Mouse (Mus musculus) heart, embryonic 14.5 days (tissue): ENCODE measurements around the gene Adm2. TPM values are rescaled to one million over a fixed set of nuclear protein-coding genes. Genes with fewer than 3 reads are reported as not detected.
A peak's percentile ranks its signal among the peaks of the same experiment; 100 is the strongest.

ENCODE experiments used
- ATAC-seq: fragments of 200-750 bp; cut with Nextera tagmentation; 2 replicates; pipeline ENCODE4 v1.8.0; 2017; ENCODE audit warnings: low read depth, moderate TSS enrichment; ENCODE audit not compliant: insufficient number of reproducible peaks, insufficient read depth, low FRiP score
- H3K27ac ChIP-seq, 2 experiments: fragments of 200-500 bp in 1 of 2; fragments of 300-500 bp in 1 of 2; sonication (generic) in 1 of 2; replicated peaks in 1 of 2; 2 replicates each; pipeline ENCODE4 v1.5.1; 2012 to 2014; ENCODE audit warnings: low read depth in 2 of 2, low read length in 2 of 2, control low read depth in 1 of 2, mild to moderate bottlenecking in 1 of 2, mixed read lengths in 1 of 2; ENCODE audit not compliant: control insufficient read depth in 1 of 2, insufficient read depth in 1 of 2
- H3K27me3 ChIP-seq: fragments of 300-500 bp; sonication (generic); 2 replicates; pipeline ENCODE4 v1.6.1; 2014; ENCODE audit warnings: mild to moderate bottlenecking, low read length, control low read depth; ENCODE audit not compliant: control insufficient read depth, insufficient read depth
- H3K36me3 ChIP-seq: fragments of 300-500 bp; sonication (generic); 2 replicates; pipeline ENCODE4 v1.6.1; 2014; ENCODE audit warnings: mild to moderate bottlenecking, control low read depth, low read length, mixed read lengths; ENCODE audit not compliant: control insufficient read depth, insufficient read depth
- H3K4me1 ChIP-seq, 2 experiments: fragments of 200-500 bp in 1 of 2; fragments of 300-500 bp in 1 of 2; sonication (generic) in 1 of 2; 2 replicates each; pipeline ENCODE4 v1.6.1; 2012 to 2014; ENCODE audit warnings: low read length in 2 of 2, control low read depth in 1 of 2, mixed read lengths in 1 of 2; ENCODE audit not compliant: control insufficient read depth in 2 of 2, insufficient read depth in 2 of 2
- H3K4me2 ChIP-seq: fragments of 300-500 bp; sonication (generic); 2 replicates; pipeline ENCODE4 v1.6.1; 2014; ENCODE audit warnings: mild to moderate bottlenecking, low read length
- H3K4me3 ChIP-seq, 2 experiments: fragments of 200-500 bp in 1 of 2; fragments of 300-500 bp in 1 of 2; sonication (generic) in 1 of 2; 2 replicates each; pipeline ENCODE4 v1.5.1; 2012 to 2014; ENCODE audit warnings: low read length in 2 of 2, mild to moderate bottlenecking in 2 of 2, control low read depth in 1 of 2, low read depth in 1 of 2, moderate library complexity in 1 of 2; ENCODE audit not compliant: control insufficient read depth in 1 of 2, insufficient read depth in 1 of 2
- H3K9ac ChIP-seq: fragments of 300-500 bp; sonication (generic); 2 replicates; pipeline ENCODE4 v1.6.1; 2014; ENCODE audit warnings: mild to moderate bottlenecking, low read length
- H3K9me3 ChIP-seq: fragments of 300-500 bp; sonication (generic); 2 replicates; pipeline ENCODE4 v1.6.1; 2016; ENCODE audit warnings: low read length, control low read depth; ENCODE audit not compliant: control insufficient read depth
- WGBS: fragments of 180-500 bp; shearing (Covaris S2); extraction: QIAGEN DNeasy Blood & Tissue Kit; methylation state at CpG from one replicate; pipeline ENCODE4 v1.1.7; 2014; 5-methylcytosine and 5-hydroxymethylcytosine counted together
- polyA plus RNA-seq: library from polyadenylated mRNA; unstranded; fragments of >200 nt; fragmentation: Nextera tagmentation; extraction: Ambion mirVana; gene quantifications from 2 replicates; pipeline ENCODE4 v1.2.1, GENCODE M21; 2014

Adm2 gene
- polyA plus RNA-seq, 1 experiment from 2014 or later = 0.20 TPM

DNA sequence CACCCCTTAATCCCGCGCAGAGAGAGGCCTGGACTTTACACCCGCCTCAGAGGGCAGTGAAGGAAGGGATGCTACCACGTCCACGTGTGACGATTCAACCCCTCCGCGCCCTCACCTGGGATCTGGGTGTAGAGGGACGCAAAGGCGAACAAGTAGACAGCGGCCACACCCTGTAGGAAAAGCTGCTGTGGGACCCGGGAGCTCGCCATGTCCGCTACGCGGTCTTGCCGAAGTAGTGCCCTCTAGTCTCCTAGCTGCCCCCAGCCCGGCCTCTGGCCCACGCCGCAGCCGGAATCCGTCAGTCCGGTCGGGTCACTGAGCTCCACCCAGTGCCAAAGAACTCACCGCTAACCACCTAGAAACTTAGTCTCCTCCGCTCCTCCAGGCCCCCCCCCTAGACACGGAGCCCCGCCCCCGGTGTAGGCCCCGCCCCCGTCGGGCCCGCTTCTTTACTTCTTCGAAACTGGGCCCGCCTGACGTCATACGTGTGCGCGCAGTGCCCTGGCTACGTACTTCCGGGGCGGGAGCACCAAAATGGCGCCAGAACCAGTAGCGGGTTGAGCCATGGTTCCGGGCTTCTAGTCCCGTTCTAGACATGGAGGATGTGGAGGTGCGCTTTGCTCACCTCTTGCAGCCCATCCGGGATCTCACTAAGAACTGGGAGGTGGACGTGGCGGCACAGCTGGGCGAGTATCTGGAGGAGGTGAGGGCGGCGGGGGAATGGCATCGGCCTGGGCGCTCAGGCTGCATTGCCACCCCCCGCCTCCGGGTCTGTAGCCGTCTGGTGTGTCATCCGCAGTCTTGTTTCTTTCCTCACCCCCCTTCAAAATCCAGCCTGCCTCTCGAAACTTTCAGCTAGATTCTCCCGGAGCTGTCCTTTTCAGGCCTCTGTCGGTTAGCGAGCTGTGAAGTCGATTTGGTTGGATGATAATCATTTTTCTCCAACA, 33.0 kb downstream of the Adm2 start, which contains the start of the genes Lmf2 and Ncaph2:
Lmf2 (minus strand) TSS at position 419 of the 947 bp plus-strand sequence.
Ncaph2 (plus strand) TSS at position 479 of the 947 bp plus-strand sequence.
- H3K36me3 ChIP-seq = peaks cover 47% of the 10 kb centered on the region
- under 1% methylated on average over 64 of the region's 64 CpGs for WGBS
- peak; percentile 89 for ATAC-seq

GRCm38 (mm10) chr15:89356372-89356771, 33.9 kb downstream of the Adm2 start:
- Histone ChIP-seq H3K36me3 (peaks cover 47% of the 10 kb centered on the region), H3K4me1 (peaks cover 9 to 34% of the 10 kb centered on the region in 2 experiments), H3K9me3 (no peaks in the 10 kb centered on the region), H3K27ac (peak overlapping the region; percentile 71 to 87), H3K4me2 (peak overlapping the region; percentile 77), H3K4me3 (peak overlapping the region; percentile 79 to 85), H3K27me3 (no peaks in the 10 kb centered on the region), H3K9ac (peak overlapping the region; percentile 93)
- WGBS = 2% methylated on average over 15 of the region's 15 CpGs
- ATAC-seq = peak; percentile 58

More for the DNA sequence above, 33.0 kb downstream of the Adm2 start, which contains the start of the genes Lmf2 and Ncaph2:
- H3K9me3 ChIP-seq = no peaks in the 10 kb centered on the region
- H3K4me3 ChIP-seq = peak within 1 kb of the TSS; percentile 79 to 85
- no peaks in the 10 kb centered on the region for H3K27me3 ChIP-seq
- peak within 1 kb of the TSS; percentile 80 for H3K4me2 ChIP-seq
- H3K27ac ChIP-seq = peak within 1 kb of the TSS; percentile 71 to 87
- H3K4me1 ChIP-seq = peaks cover 9 to 34% of the 10 kb centered on the region in 2 experiments
- H3K9ac ChIP-seq = peak within 1 kb of the TSS; percentile 93

DNA sequence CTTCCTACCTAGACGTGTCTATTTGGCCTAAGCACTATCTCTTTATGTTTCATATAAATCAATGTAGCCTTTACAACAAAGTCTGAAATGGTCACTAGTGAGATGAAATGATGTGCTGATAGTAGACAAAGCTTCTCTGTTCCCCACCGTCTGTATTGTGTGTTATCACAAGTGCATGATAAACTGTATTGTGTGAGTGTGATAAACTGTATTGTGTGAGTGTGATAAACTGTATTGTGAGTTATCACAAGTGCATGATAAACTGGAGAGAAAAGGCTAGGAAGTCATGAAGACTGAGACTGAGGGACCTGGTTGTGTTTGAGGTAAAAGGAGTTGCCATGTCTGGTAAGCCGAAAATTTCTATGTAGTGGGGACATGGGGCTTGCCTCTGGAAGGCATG, 36.3 kb downstream of the Adm2 start:
- WGBS = 53% methylated on average over 3 of the region's 3 CpGs
- no peak overlapping the region for H3K4me2 ChIP-seq
- H3K9me3 ChIP-seq = no peaks in the 10 kb centered on the region
- no peak overlapping the region for H3K4me3 ChIP-seq
- H3K4me1 ChIP-seq = peaks cover 9 to 32% of the 10 kb centered on the region in 2 experiments
- no peak overlapping the region for H3K9ac ChIP-seq
- no peak overlapping the region for H3K27ac ChIP-seq
- H3K36me3 ChIP-seq = peaks cover 47% of the 10 kb centered on the region
- no peaks in the 10 kb centered on the region for H3K27me3 ChIP-seq
- no peak for ATAC-seq

- no peak for ATAC-seq
- peaks cover under 1 to 6% of the 10 kb centered on the region in 2 experiments; a peak in 3 of 4 replicates for H3K4me1 ChIP-seq
- no peak overlapping the region for H3K4me2 ChIP-seq
- H3K4me3 ChIP-seq = no peak overlapping the region
- H3K27ac ChIP-seq = no peak overlapping the region
- peaks cover 83% of the 10 kb centered on the region for H3K36me3 ChIP-seq
- H3K9ac ChIP-seq = no peak overlapping the region
- WGBS = 85% methylated on average over 7 of the region's 7 CpGs
- H3K9me3 ChIP-seq = no peaks in the 10 kb centered on the region
- H3K27me3 ChIP-seq = no peaks in the 10 kb centered on the region
Measured at GRCm38 (mm10) chr15:89363051-89363450, 40.5 kb downstream of the Adm2 start.

DNA sequence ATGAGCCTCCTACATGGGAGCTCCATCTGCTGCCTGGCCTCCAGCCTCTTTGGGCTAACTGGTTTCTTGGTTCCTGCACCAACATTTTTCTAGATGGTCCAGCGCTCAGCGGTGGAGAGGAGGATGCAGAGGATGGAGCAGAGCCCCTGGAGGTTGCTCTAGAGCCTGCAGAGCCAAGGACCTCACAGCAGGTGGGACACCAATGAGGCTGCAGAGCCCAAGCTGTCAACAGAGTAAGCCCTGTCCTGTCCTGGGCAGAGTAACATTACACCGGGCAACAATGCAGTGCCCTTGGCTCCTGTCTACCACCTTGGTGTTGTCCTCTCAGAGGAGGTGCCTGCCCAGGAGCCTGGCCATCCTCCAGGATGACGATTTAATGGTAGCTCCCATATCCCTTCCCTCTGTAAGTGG, 42.6 kb downstream of the Adm2 start:
- H3K27me3 ChIP-seq = no peaks in the 10 kb centered on the region
- no peaks in the 10 kb centered on the region for H3K4me1 ChIP-seq
- no peak overlapping the region for H3K4me3 ChIP-seq
- no peak overlapping the region for H3K9ac ChIP-seq
- H3K36me3 ChIP-seq = peaks cover 100% of the 10 kb centered on the region
- 88% methylated on average over 4 of the region's 4 CpGs for WGBS
- H3K4me2 ChIP-seq = no peak overlapping the region
- H3K9me3 ChIP-seq = no peaks in the 10 kb centered on the region
- ATAC-seq = no peak
- no peak overlapping the region for H3K27ac ChIP-seq

- H3K9ac ChIP-seq = no peak overlapping the region
- H3K36me3 ChIP-seq = peaks cover 58% of the 10 kb centered on the region
- H3K27me3 ChIP-seq = peaks cover 12% of the 10 kb centered on the region
- WGBS = 89% methylated on average over 13 of the region's 13 CpGs
- H3K4me2 ChIP-seq = no peak overlapping the region
- no peak overlapping the region for H3K27ac ChIP-seq
- H3K4me3 ChIP-seq = no peak overlapping the region
- H3K9me3 ChIP-seq = no peaks in the 10 kb centered on the region
- H3K4me1 ChIP-seq = peaks cover 6 to 14% of the 10 kb centered on the region in 2 experiments; a peak in 3 of 4 replicates
- ATAC-seq = no peak
Measured at GRCm38 (mm10) chr15:89372068-89372467, 49.5 kb downstream of the Adm2 start.

- H3K27ac ChIP-seq = peak overlapping the region in 1 of 2 experiments; percentile 93; a peak in 1 of 4 replicates
- peaks cover 17% of the 10 kb centered on the region for H3K27me3 ChIP-seq
- H3K36me3 ChIP-seq = peaks cover 53% of the 10 kb centered on the region
- H3K4me1 ChIP-seq = peaks cover 9 to 14% of the 10 kb centered on the region in 2 experiments; a peak in 3 of 4 replicates
- WGBS = 80% methylated on average over 7 of the region's 7 CpGs
- H3K4me2 ChIP-seq = peak overlapping the region; percentile 93
- no peaks in the 10 kb centered on the region for H3K9me3 ChIP-seq
- ATAC-seq = no peak
- peak overlapping the region in 1 of 2 experiments; percentile 77; a peak in 2 of 4 replicates for H3K4me3 ChIP-seq
- H3K9ac ChIP-seq = peak overlapping the region; percentile 84; the same call in 1 of the 2 replicates
Measured at GRCm38 (mm10) chr15:89372536-89372935, 50.0 kb downstream of the Adm2 start.
